Mouse (Mus musculus) megakaryocyte, embryonic 14.5 days (primary cell): ENCODE results near the gene Hepacam2.

Experiments
- FLI1 ChIP-seq: IDR thresholded peaks from 2 replicates; pipeline ENCODE4 v1.6.1; 2012; ENCODE audit warnings: low read length, inconsistent platforms, mixed read lengths
- GATA1 ChIP-seq: IDR thresholded peaks from 3 replicates; pipeline ENCODE4 v1.6.1; 2012; ENCODE audit warnings: mixed read lengths, low read length, inconsistent platforms, borderline replicate concordance

GRCm38 (mm10) chr6:3536048-3536447, 38.0 kb upstream of the Hepacam2 start:
- TF ChIP-seq GATA1 (no peak), FLI1 (no peak)
